Mouse (Mus musculus) brain, adult 2 months (tissue): ENCODE data around the gene Plin2.
"Not testable (repeated sequence)": the region's sequence is repeated elsewhere in the genome, so short reads cannot be mapped to it uniquely, and the experiment has no call there.

Experiments used
- DNase-seq: peaks from one replicate; pipeline ENCODE4 v3.0.0; 2011; ENCODE audit warnings: low read depth, low spot score

Gene Plin2

GRCm38 (mm10) chr4:86683746-86684145 is 13.9 kb upstream of the Plin2 start:
- no peak for DNase-seq

GRCm38 (mm10) chr4:86683280-86683679 is 13.4 kb upstream of the Plin2 start:
- no peak for DNase-seq

- DNase-seq: peak; percentile 77
Measured at GRCm38 (mm10) chr4:86681846-86682245, 12.0 kb upstream of the Plin2 start.

- no peak for DNase-seq
Measured at GRCm38 (mm10) chr4:86681421-86681820, 11.6 kb upstream of the Plin2 start.

GRCm38 (mm10) chr4:86679686-86680085 is 9.8 kb upstream of the Plin2 start:
- DNase-seq: no peak

GRCm38 (mm10) chr4:86676756-86677155 is 6.9 kb upstream of the Plin2 start:
- no peak for DNase-seq

- DNase-seq: peak; percentile 83
Measured at GRCm38 (mm10) chr4:86674739-86675138, 4.9 kb upstream of the Plin2 start.

GRCm38 (mm10) chr4:86674150-86674549 is 4.3 kb upstream of the Plin2 start:
- not testable (repeated sequence) for DNase-seq

- DNase-seq: no peak
Measured at GRCm38 (mm10) chr4:86672450-86672849, 2.6 kb upstream of the Plin2 start.

- DNase-seq: no peak
Measured at GRCm38 (mm10) chr4:86671803-86672202, 1.9 kb upstream of the Plin2 start.

- no peak for DNase-seq
Measured at GRCm38 (mm10) chr4:86670582-86671306, 884 bp upstream of the Plin2 start.

GRCm38 (mm10) chr4:86669241-86669753 is 563 bp downstream of the Plin2 start:
- not testable (repeated sequence) for DNase-seq

- DNase-seq: no peak
Measured at GRCm38 (mm10) chr4:86668290-86669000, 1.4 kb downstream of the Plin2 start.

GRCm38 (mm10) chr4:86665596-86665995 is 4.3 kb downstream of the Plin2 start:
- DNase-seq: peak; percentile 33

- peak; percentile 48 for DNase-seq
Measured at GRCm38 (mm10) chr4:86663919-86664318, 5.9 kb downstream of the Plin2 start.

GRCm38 (mm10) chr4:86657176-86657575 is 12.7 kb downstream of the Plin2 start:
- DNase-seq: no peak

- not testable (repeated sequence) for DNase-seq
Measured at GRCm38 (mm10) chr4:86656410-86656809, 13.4 kb downstream of the Plin2 start.

GRCm38 (mm10) chr4:86651686-86652384 is 18.0 kb downstream of the Plin2 start:
- peak; percentile 60 for DNase-seq

- DNase-seq: not testable (repeated sequence)
Measured at GRCm38 (mm10) chr4:86648394-86648793, 21.5 kb downstream of the Plin2 start.

GRCm38 (mm10) chr4:86637561-86637960 is 32.3 kb downstream of the Plin2 start:
- DNase-seq: not testable (repeated sequence)

GRCm38 (mm10) chr4:86634873-86635272 is 35.0 kb downstream of the Plin2 start:
- not testable (repeated sequence) for DNase-seq

- DNase-seq: not testable (repeated sequence)
Measured at GRCm38 (mm10) chr4:86634312-86634711, 35.5 kb downstream of the Plin2 start.
